Mouse (Mus musculus) midbrain, embryonic 14.5 days (tissue): ENCODE measurements around the gene Fam49a. TPM values are rescaled to one million over a fixed set of nuclear protein-coding genes. Genes with fewer than 3 reads are reported as not detected.
A peak's percentile ranks its signal among the peaks of the same experiment; 100 is the strongest.

Source experiments
- ATAC-seq: fragments of 200-750 bp; cut with Nextera tagmentation; 2 replicates; pipeline ENCODE4 v1.8.0; 2017; ENCODE audit warnings: moderate number of reproducible peaks, moderate library complexity; ENCODE audit not compliant: low FRiP score, low TSS enrichment
- DNase-seq: peaks from one replicate; pipeline ENCODE4 v3.0.0-alpha.2; 2015
- H3K27ac ChIP-seq: fragments of 300-500 bp; sonication (generic); replicated peaks from 2 replicates; pipeline ENCODE4 v1.5.1; 2014; ENCODE audit warnings: mild to moderate bottlenecking, low read depth, low read length, moderate library complexity
- H3K27me3 ChIP-seq: fragments of 300-500 bp; sonication (generic); 2 replicates; pipeline ENCODE4 v1.6.1; 2014; ENCODE audit warnings: low read length, control low read depth, mixed read lengths; ENCODE audit not compliant: control insufficient read depth, insufficient read depth
- H3K36me3 ChIP-seq: fragments of 300-500 bp; sonication (generic); 2 replicates; pipeline ENCODE4 v1.6.1; 2014; ENCODE audit warnings: low read length, control low read depth; ENCODE audit not compliant: control insufficient read depth, insufficient read depth
- H3K4me1 ChIP-seq: fragments of 300-500 bp; sonication (generic); 2 replicates; pipeline ENCODE4 v1.6.1; 2014; ENCODE audit warnings: mild to moderate bottlenecking, antibody characterized with exemption, low read length, control low read depth; ENCODE audit not compliant: control insufficient read depth, insufficient read depth
- H3K4me2 ChIP-seq: fragments of 300-500 bp; sonication (generic); 2 replicates; pipeline ENCODE4 v1.6.1; 2014; ENCODE audit warnings: mild to moderate bottlenecking, low read length, moderate library complexity
- H3K4me3 ChIP-seq: fragments of 300-500 bp; sonication (generic); replicated peaks from 2 replicates; pipeline ENCODE4 v1.5.1; 2014; ENCODE audit warnings: low read depth, low read length
- H3K9ac ChIP-seq: fragments of 300-500 bp; sonication (generic); replicated peaks from 2 replicates; pipeline ENCODE4 v1.6.1; 2014; ENCODE audit warnings: mild to moderate bottlenecking, low read length, moderate library complexity
- H3K9me3 ChIP-seq: fragments of 300-500 bp; sonication (generic); 2 replicates; pipeline ENCODE4 v1.6.1; 2016; ENCODE audit warnings: low read length, control low read depth, mixed read lengths; ENCODE audit not compliant: control insufficient read depth
- WGBS: fragments of 180-500 bp; shearing (Covaris S2); extraction: QIAGEN DNeasy Blood & Tissue Kit; methylation state at CpG from one replicate; pipeline ENCODE4 v1.1.7; 2014; 5-methylcytosine and 5-hydroxymethylcytosine counted together
- polyA plus RNA-seq: library from polyadenylated mRNA; unstranded; fragments of >200 nt; fragmentation: Nextera tagmentation; extraction: Ambion mirVana; gene quantifications from 2 replicates; pipeline ENCODE4 v1.2.1, GENCODE M21; 2014

The Fam49a gene
- polyA plus RNA-seq, 1 experiment from 2014 or later, result 57.0 TPM

GRCm38 (mm10) chr12:12278464-12278872, 16.5 kb downstream of the Fam49a start:
- no peak overlapping the region for H3K4me2 ChIP-seq
- no peaks in the 10 kb centered on the region for H3K27me3 ChIP-seq
- 75% methylated on average over 7 of the region's 7 CpGs for WGBS
- H3K27ac ChIP-seq, result no peak overlapping the region
- H3K4me3 ChIP-seq, result no peak overlapping the region
- H3K4me1 ChIP-seq, result no peaks in the 10 kb centered on the region
- no peaks in the 10 kb centered on the region for H3K9me3 ChIP-seq
- H3K9ac ChIP-seq, result no peak overlapping the region
- H3K36me3 ChIP-seq, result no peaks in the 10 kb centered on the region
- ATAC-seq, result no peak
- DNase-seq, result no peak

GRCm38 (mm10) chr12:12283702-12284288, 21.9 kb downstream of the Fam49a start:
- Histone ChIP-seq H3K4me1 (peaks cover 19% of the 10 kb centered on the region), H3K9me3 (no peaks in the 10 kb centered on the region), H3K36me3 (no peaks in the 10 kb centered on the region), H3K4me3 (no peak overlapping the region), H3K4me2 (no peak overlapping the region), H3K9ac (no peak overlapping the region), H3K27ac (no peak overlapping the region), H3K27me3 (no peaks in the 10 kb centered on the region)
- ATAC-seq, result no peak
- 96% methylated on average over 10 of the region's 10 CpGs for WGBS
- DNase-seq, result no peak

- no peak overlapping the region for H3K9ac ChIP-seq
- no peak overlapping the region for H3K4me3 ChIP-seq
- H3K36me3 ChIP-seq, result no peaks in the 10 kb centered on the region
- 86% methylated on average over 6 of the region's 6 CpGs for WGBS
- no peak overlapping the region for H3K4me2 ChIP-seq
- no peaks in the 10 kb centered on the region for H3K9me3 ChIP-seq
- peaks cover 19% of the 10 kb centered on the region for H3K4me1 ChIP-seq
- H3K27ac ChIP-seq, result no peak overlapping the region
- H3K27me3 ChIP-seq, result no peaks in the 10 kb centered on the region
- no peak for ATAC-seq
- DNase-seq, result no peak
Measured at GRCm38 (mm10) chr12:12284521-12284920, 22.6 kb downstream of the Fam49a start.

DNA sequence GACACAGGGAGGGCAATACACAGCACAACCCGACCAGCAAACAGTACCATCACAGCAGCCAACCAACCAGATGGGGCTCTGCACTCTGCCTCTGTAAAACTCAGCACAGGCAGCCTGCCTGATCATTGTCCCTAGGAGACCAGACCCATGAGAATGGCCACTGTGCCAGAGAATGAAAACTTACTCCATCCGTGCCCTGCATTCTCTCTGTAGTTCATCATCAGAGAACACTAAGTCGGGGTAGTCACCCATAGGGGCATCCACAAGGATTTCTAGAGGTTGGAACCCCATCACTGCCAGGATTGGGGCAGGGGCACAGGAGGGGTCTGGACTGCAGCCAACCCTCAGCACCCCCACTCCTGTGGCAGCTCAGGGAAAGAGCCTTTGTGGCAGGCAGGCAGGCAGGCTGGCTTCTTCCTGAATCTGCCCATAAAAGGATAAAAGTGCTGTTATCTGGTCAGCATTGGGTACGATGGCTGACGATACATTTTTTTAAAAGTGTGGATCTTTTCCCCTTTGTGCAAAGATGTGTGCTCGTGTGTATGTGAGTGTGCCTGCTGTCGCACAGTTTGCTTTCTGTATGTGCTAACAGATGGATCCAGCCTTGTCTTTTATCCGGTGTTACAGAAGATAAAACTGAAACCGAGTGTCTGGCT, 25.3 kb downstream of the Fam49a start:
- Histone ChIP-seq H3K4me2 (peak overlapping the region; percentile 12), H3K27me3 (no peaks in the 10 kb centered on the region), H3K4me3 (no peak overlapping the region), H3K4me1 (peaks cover 19% of the 10 kb centered on the region), H3K9ac (no peak overlapping the region; the same call in 1 of the 2 replicates), H3K9me3 (no peaks in the 10 kb centered on the region), H3K36me3 (no peaks in the 10 kb centered on the region), H3K27ac (peak overlapping the region; percentile 83)
- DNase-seq, result peak; percentile 67
- ATAC-seq, result peak; percentile 62
- 28% methylated on average over 9 of the region's 9 CpGs for WGBS

- H3K4me3 ChIP-seq, result no peak overlapping the region
- peaks cover 19% of the 10 kb centered on the region for H3K4me1 ChIP-seq
- no peak overlapping the region; the same call in 1 of the 2 replicates for H3K9ac ChIP-seq
- H3K9me3 ChIP-seq, result no peaks in the 10 kb centered on the region
- no peak; the same call in 1 of the 2 replicates for ATAC-seq
- peak; percentile 55 for DNase-seq
- H3K4me2 ChIP-seq, result peak overlapping the region; percentile 12
- H3K36me3 ChIP-seq, result no peaks in the 10 kb centered on the region
- no peaks in the 10 kb centered on the region for H3K27me3 ChIP-seq
- 45% methylated on average over 6 of the region's 6 CpGs for WGBS
- H3K27ac ChIP-seq, result peak overlapping the region; percentile 83
Measured at GRCm38 (mm10) chr12:12287787-12288132, 25.8 kb downstream of the Fam49a start.

- WGBS, result 89% methylated on average over 1 of the region's 1 CpGs
Measured at GRCm38 (mm10) chr12:12288586-12288985, 26.6 kb downstream of the Fam49a start.

GRCm38 (mm10) chr12:12289636-12290035, 27.7 kb downstream of the Fam49a start:
- Histone ChIP-seq H3K27me3 (no peaks in the 10 kb centered on the region), H3K36me3 (no peaks in the 10 kb centered on the region), H3K4me1 (peaks cover 19% of the 10 kb centered on the region), H3K9me3 (no peaks in the 10 kb centered on the region), H3K27ac (no peak overlapping the region), H3K4me3 (no peak overlapping the region), H3K4me2 (no peak overlapping the region), H3K9ac (no peak overlapping the region)
- WGBS, result 92% methylated on average over 3 of the region's 3 CpGs
- no peak for DNase-seq
- ATAC-seq, result no peak

More at GRCm38 (mm10) chr12:12288586-12288985, 26.6 kb downstream of the Fam49a start:
- no peaks in the 10 kb centered on the region for H3K9me3 ChIP-seq
- no peak overlapping the region for H3K4me3 ChIP-seq
- H3K4me1 ChIP-seq, result peaks cover 19% of the 10 kb centered on the region
- H3K27me3 ChIP-seq, result no peaks in the 10 kb centered on the region
- H3K27ac ChIP-seq, result peak overlapping the region; percentile 83; the same call in 1 of the 2 replicates
- ATAC-seq, result no peak
- H3K36me3 ChIP-seq, result no peaks in the 10 kb centered on the region
- DNase-seq, result no peak
- no peak overlapping the region for H3K4me2 ChIP-seq
- no peak overlapping the region for H3K9ac ChIP-seq

GRCm38 (mm10) chr12:12292043-12292618, 30.2 kb downstream of the Fam49a start:
- no peaks in the 10 kb centered on the region for H3K9me3 ChIP-seq
- H3K27me3 ChIP-seq, result no peaks in the 10 kb centered on the region
- DNase-seq (peak; percentile 14), ATAC-seq (no peak)
- H3K36me3 ChIP-seq, result no peaks in the 10 kb centered on the region
- peaks cover 13% of the 10 kb centered on the region for H3K4me1 ChIP-seq
- H3K9ac ChIP-seq, result no peak overlapping the region
- 25% methylated on average over 5 of the region's 5 CpGs for WGBS
- H3K4me2 ChIP-seq, result no peak overlapping the region
- no peak overlapping the region for H3K4me3 ChIP-seq
- no peak overlapping the region; the same call in 1 of the 2 replicates for H3K27ac ChIP-seq
